Mouse (Mus musculus): ENCODE measurements around the gene Soat1.

DNA sequence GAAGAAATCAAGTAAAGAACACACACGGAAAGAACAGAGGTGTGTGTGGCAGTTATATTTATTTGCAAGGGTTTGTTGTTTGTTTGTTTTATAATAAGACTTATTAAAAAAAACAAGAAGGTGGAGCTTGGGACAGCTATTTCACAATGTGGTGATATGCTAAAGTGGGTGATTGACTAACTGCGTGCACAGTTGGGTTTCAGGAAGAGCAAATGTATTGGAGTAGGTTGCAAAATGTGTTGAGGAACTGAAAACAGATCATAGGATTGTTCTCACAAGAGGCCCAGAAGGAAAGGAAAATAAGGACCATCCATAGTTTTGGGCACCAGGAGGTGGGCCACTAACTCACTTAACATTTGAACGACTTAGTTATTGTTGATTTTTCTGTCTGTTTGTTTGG is 3.1 kb downstream of the Soat1 start:
- TF ChIP-seq CTCF (IDR thresholded peaks at IDR 0.05; ENCODE audit: insufficient read depth, low read length), result no peak
- TF ChIP-seq POLR2A (IDR thresholded peaks at IDR 0.05; ENCODE audit: borderline replicate concordance, extremely low read depth, low read depth, low read length), result no peak
